Mouse (Mus musculus): Measurements from ENCODE around the gene Pygm. TPM values are rescaled to one million over a fixed set of nuclear protein-coding genes. Genes with fewer than 3 reads are reported as not detected.

Pygm gene
- 8.5 TPM for polyA plus RNA-seq (2017; shearing (Covaris generic))

DNA sequence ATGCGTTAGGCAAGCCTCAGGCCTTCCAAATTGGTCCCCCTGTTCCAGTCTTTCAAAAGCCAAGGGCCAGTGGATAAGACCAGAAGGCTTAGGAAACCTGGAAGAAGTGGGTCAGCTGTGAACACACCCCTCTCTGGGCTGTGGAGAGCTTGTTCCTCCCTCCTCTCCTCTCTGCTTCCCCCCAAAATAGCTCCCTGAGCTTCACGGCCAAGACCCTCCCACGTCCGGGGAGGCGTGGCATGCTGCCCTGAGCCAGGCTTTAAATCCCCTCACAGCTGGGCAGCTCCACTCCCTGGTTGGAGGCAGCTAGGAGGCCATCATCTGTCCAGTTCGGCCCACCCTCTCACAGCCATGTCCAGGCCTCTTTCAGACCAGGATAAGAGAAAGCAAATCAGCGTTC is at the start of gene Pygm:
Gene Pygm (plus strand): TSS at position 272 of the 400 bp plus-strand sequence.

GRCm38 (mm10) chr19:6334673-6335457 is 49.3 kb upstream of the Pygm start, which contains the start of gene Men1:
Men1 (plus strand) TSS chr19:6334979.

GRCm38 (mm10) chr19:6340524-6341452 is 43.4 kb upstream of the Pygm start, which contains the start of gene Map4k2:
Map4k2 (plus strand) TSS chr19:6341135.

DNA sequence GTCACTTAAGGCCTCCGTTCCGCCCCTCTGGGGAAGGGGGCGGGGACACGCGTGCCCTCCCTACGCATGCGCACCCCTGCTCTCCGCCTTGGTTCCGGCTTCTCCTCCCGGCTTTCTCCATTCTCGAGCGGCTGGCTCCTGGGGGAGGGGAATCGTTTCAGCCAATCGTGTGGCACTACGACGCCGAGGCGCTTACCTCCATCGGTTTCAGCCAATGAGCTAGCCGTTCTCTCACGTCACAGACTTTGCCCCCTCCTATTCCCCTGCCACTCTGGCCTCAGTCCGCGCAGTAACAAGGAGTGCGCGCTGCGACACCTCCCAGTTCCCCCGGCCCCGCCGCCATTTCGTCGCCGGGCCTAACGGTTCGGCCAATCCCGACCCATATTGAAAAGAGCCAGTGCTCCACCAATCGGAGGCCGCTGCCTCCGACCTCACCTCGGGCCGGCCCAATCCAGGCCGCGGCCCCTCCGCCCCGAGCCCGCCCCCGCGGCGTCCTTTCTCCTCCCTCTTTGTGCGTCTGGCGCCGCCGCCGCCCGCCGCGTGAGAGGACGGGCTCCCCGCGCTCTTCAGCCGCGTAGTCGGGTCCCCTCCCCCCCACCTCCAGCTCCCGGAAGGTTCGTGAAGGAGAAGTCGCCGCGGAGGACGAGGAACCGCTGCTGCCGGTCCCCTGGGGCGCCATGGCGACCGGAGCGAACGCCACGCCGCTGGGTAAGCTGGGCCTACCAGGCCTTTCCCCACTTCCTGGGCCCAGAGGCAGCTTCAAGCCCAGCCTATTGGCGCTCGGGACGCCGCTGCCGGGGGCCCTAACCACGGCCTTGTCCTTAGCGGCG is 20.6 kb upstream of the Pygm start, which contains the start of gene Sf1:
Gene Sf1 (plus strand): TSS at position 280 of the 830 bp plus-strand sequence.

GRCm38 (mm10) chr19:6399285-6400095 is 15.3 kb downstream of the Pygm start, which contains the start of gene Rasgrp2:
Rasgrp2 (plus strand) TSS chr19:6399340.

DNA sequence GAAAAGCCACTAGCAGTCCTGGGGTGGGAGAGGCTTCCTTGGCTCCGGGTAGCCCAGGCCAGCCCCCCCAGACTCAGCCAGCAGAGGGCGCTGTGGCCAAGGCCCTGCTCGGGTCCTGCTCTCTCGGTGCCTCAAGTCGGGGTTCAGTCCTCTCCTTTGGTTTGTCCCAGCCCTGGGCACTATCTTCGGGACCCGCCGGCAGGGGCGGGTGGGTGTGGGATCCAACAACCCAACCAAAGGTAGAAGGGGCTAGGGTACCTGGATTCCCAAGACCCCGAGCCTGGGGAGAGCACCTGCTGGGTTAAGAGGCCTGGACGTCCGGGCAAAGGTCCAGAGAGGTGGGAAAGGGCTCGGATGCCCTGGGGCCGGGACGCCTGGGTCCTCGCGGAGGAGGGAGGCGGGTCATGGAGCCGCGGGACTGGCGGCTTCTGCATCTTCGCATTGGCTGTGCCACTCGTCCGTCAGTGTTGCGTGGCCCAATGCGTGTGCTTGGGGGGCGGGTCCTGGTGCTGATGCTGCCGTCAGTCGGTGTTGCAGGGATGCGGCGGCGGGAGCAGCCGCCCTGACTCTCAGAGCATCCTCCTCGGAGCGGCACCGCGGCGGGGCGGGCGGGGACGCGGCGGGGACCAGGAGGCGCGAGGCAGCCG is 34.2 kb downstream of the Pygm start, which contains the start of gene Nrxn2:
Gene Nrxn2 (plus strand): TSS at position 499 of the 647 bp plus-strand sequence.

Other genes starting within 250 kb of the Pygm start
- gene Batf2, start 243.4 kb upstream of the Pygm start, polyA plus RNA-seq (2017; shearing (Covaris generic)): not detected
- gene Arl2, start 242.9 kb upstream of the Pygm start, polyA plus RNA-seq (2017; shearing (Covaris generic)): 20.8 TPM
- 0.16 TPM for gene Majin, start 200.0 kb upstream of the Pygm start, polyA plus RNA-seq (2017; shearing (Covaris generic))
- gene Gpha2, start 158.0 kb upstream of the Pygm start, polyA plus RNA-seq (2017; shearing (Covaris generic)): 0.30 TPM
- gene Ppp2r5b, start 148.5 kb upstream of the Pygm start, polyA plus RNA-seq (2017; shearing (Covaris generic)): 20.2 TPM
- 35.8 TPM for gene Atg2a, start 142.7 kb upstream of the Pygm start, polyA plus RNA-seq (2017; shearing (Covaris generic))
- 22.2 TPM for gene Ehd1, start 107.7 kb upstream of the Pygm start, polyA plus RNA-seq (2017; shearing (Covaris generic))
- 0.35 TPM for gene Cdc42bpg, start 77.9 kb upstream of the Pygm start, polyA plus RNA-seq (2017; shearing (Covaris generic))
- 62.9 TPM for gene Men1, start 49.4 kb upstream of the Pygm start, polyA plus RNA-seq (2017; shearing (Covaris generic))
- gene Map4k2, start 43.3 kb upstream of the Pygm start, polyA plus RNA-seq (2017; shearing (Covaris generic)): 205 TPM
- gene Sf1, start 20.7 kb upstream of the Pygm start, polyA plus RNA-seq (2017; shearing (Covaris generic)): 281 TPM
- 244 TPM for gene Rasgrp2, start 14.9 kb downstream of the Pygm start, polyA plus RNA-seq (2017; shearing (Covaris generic))
- 0.13 TPM for gene Nrxn2, start 34.3 kb downstream of the Pygm start, polyA plus RNA-seq (2017; shearing (Covaris generic))
- not detected for gene Slc22a12, start 158.6 kb downstream of the Pygm start, polyA plus RNA-seq (2017; shearing (Covaris generic))

All from CD4-positive, CD25-positive, alpha-beta regulatory T cell (primary cell).